In genomic region chr4:97758661-97759060, GRCm38 (mm10) we compare ENCODE assay signal across 9 mouse cellular contexts. TPM values are rescaled to one million over a fixed set of nuclear protein-coding genes. Genes with fewer than 3 reads are reported as not detected.
DNase-seq lines count a peak whose midpoint lies in the region; ATAC-seq lines count a peak whose summit lies in the region.
"Had no signal": no experiment of that assay in that cellular context is flagged by ENCODE, and none has a peak within 500 bp of the region (broad histone marks: within the 10 kb centered on the region; RNA-seq: fewer than 3 reads in every experiment).

No protein-coding gene starts in this region.

- peaks cover 9% of the 10 kb centered on the region for H3K4me1 ChIP-seq in embryonic facial prominence, embryonic 12.5 days
- peaks cover 5% of the 10 kb centered on the region for H3K4me1 ChIP-seq in hindbrain, embryonic 11.5 days (replicated peaks; ENCODE audit: control insufficient read depth, insufficient read depth, low read length)
- peaks cover 18% of the 10 kb centered on the region for H3K4me1 ChIP-seq in midbrain, embryonic 13.5 days (replicated peaks)

- peaks cover 15% of the 10 kb centered on the region for H3K27me3 ChIP-seq in embryonic facial prominence, embryonic 12.5 days
- peaks cover 21% of the 10 kb centered on the region; the same call in 1 of the 2 replicates for H3K27me3 ChIP-seq in hindbrain, embryonic 11.5 days (ENCODE audit: control insufficient read depth, insufficient read depth, low read length)
- peaks cover 65% of the 10 kb centered on the region for H3K27me3 ChIP-seq in midbrain, embryonic 13.5 days

- peak overlapping the region; percentile 54; the same call in 1 of the 2 replicates for H3K9ac ChIP-seq in embryonic facial prominence, embryonic 12.5 days
- H3K9ac ChIP-seq in hindbrain, embryonic 11.5 days (ENCODE audit: low read depth, low read length) = no peak overlapping the region
- peak overlapping the region; percentile 39; the same call in 1 of the 2 replicates for H3K9ac ChIP-seq in midbrain, embryonic 13.5 days (replicated peaks)

- H3K9me3 ChIP-seq in embryonic facial prominence, embryonic 12.5 days = no peaks in the 10 kb centered on the region
- no peaks in the 10 kb centered on the region for H3K9me3 ChIP-seq in hindbrain, embryonic 11.5 days (ENCODE audit: control insufficient read depth, low read length)
- no peaks in the 10 kb centered on the region for H3K9me3 ChIP-seq in midbrain, embryonic 13.5 days

- ATAC-seq in embryonic facial prominence, embryonic 12.5 days (ENCODE audit: insufficient number of reproducible peaks, insufficient read depth, low FRiP score, low TSS enrichment) = no peak
- ATAC-seq in hindbrain, embryonic 11.5 days (ENCODE audit: low FRiP score) = no peak
- ATAC-seq in midbrain, embryonic 13.5 days = no peak

- H3K27ac ChIP-seq in embryonic facial prominence, embryonic 12.5 days = no peak overlapping the region
- no peak overlapping the region for H3K27ac ChIP-seq in hindbrain, embryonic 11.5 days (ENCODE audit: low read depth, low read length)
- no peak overlapping the region for H3K27ac ChIP-seq in midbrain, embryonic 13.5 days

- no peaks in the 10 kb centered on the region for H3K36me3 ChIP-seq in embryonic facial prominence, embryonic 12.5 days
- H3K36me3 ChIP-seq in hindbrain, embryonic 11.5 days (ENCODE audit: control insufficient read depth, insufficient read depth, low read length) = no peaks in the 10 kb centered on the region
- no peaks in the 10 kb centered on the region for H3K36me3 ChIP-seq in midbrain, embryonic 13.5 days

- peak overlapping the region; percentile 66 for H3K4me2 ChIP-seq in embryonic facial prominence, embryonic 12.5 days (replicated peaks)
- H3K4me2 ChIP-seq in hindbrain, embryonic 11.5 days (replicated peaks; ENCODE audit: low read depth, low read length) = no peak overlapping the region; the same call in none of the 2 replicates
- peak overlapping the region; percentile 76 for H3K4me2 ChIP-seq in midbrain, embryonic 13.5 days (replicated peaks)

- intact Hi-C loops in gastrocnemius, postnatal 36 days (cut with DNase I) = no loop called here

- H3K4me3 ChIP-seq in embryonic facial prominence, embryonic 12.5 days = no peak overlapping the region
- no peak overlapping the region for H3K4me3 ChIP-seq in hindbrain, embryonic 11.5 days (ENCODE audit: low read depth, low read length)
- peak overlapping the region; percentile 50 for H3K4me3 ChIP-seq in midbrain, embryonic 13.5 days (replicated peaks)

- 22% methylated on average over 3 of the region's 3 CpGs for WGBS in embryonic facial prominence, embryonic 12.5 days
- 18% methylated on average over 3 of the region's 3 CpGs for WGBS in hindbrain, embryonic 11.5 days
- WGBS in midbrain, embryonic 13.5 days = 15% methylated on average over 3 of the region's 3 CpGs

- DNase-seq in kidney, adult 9 months = peak; percentile 15
- no peak for DNase-seq in kidney, adult 18-20 months
- peak; percentile 36 for DNase-seq in hindbrain, embryonic 11.5 days (ENCODE audit: low spot score)
- DNase-seq in ovary, postnatal 14 days (ENCODE audit: low spot score) = no peak
- DNase-seq in ovary, adult 18-20 months (ENCODE audit: low spot score) = no peak
- DNase-seq in gastrocnemius, postnatal 36 days = no peak

RNA-seq across cellular contexts. Expression of gene Nfia, which starts 13.9 kb away (rescaled TPM):
- polyA plus RNA-seq in embryonic facial prominence, embryonic 12.5 days (2016; fragmentation: Nextera tagmentation; extraction: Ambion mirVana) = 51.0 and 51.5 TPM in 2 replicates
- polyA plus RNA-seq in hindbrain, embryonic 11.5 days (2014; fragmentation: Nextera tagmentation; extraction: Ambion mirVana) = 29.8 and 45.6 TPM in 2 replicates
- 31.7 and 36.2 TPM in 2 replicates for polyA plus RNA-seq in midbrain, embryonic 13.5 days (2015; fragmentation: Nextera tagmentation; extraction: Ambion mirVana)
- 10 to 100 TPM; 56.2 to 61.5 TPM for total RNA-seq in gastrocnemius, postnatal 36 days (2021)

RNA-seq across cellular contexts. Expression of gene E130114P18Rik, which starts 19.2 kb away (rescaled TPM):
- polyA plus RNA-seq in embryonic facial prominence, embryonic 12.5 days (2016; fragmentation: Nextera tagmentation; extraction: Ambion mirVana) = 7.5 and 8.7 TPM in 2 replicates
- 28.5 and 36.5 TPM in 2 replicates for polyA plus RNA-seq in hindbrain, embryonic 11.5 days (2014; fragmentation: Nextera tagmentation; extraction: Ambion mirVana)
- polyA plus RNA-seq in midbrain, embryonic 13.5 days (2015; fragmentation: Nextera tagmentation; extraction: Ambion mirVana) = 22.5 and 24.4 TPM in 2 replicates
- total RNA-seq in gastrocnemius, postnatal 36 days (2021) = under 1 TPM in 1 of 2 experiments, not detected in 1; 0.26 TPM
- polyA plus RNA-seq: inflammation-experienced regulatory T-cells, adult 6 months had no signal

Comparison
In these comparisons a context has a peak if more than half of its experiments do, and no peak if none do; other contexts are left out.
1. DNase-seq: peak in kidney, adult 9 months (single experiment) and hindbrain, embryonic 11.5 days (single experiment); none in kidney, adult 18-20 months (single experiment), ovary, postnatal 14 days (single experiment), ovary, adult 18-20 months (single experiment) and gastrocnemius, postnatal 36 days (0 of 2).